Mouse (Mus musculus): ENCODE measurements around the gene Alox12e. TPM values are rescaled to one million over a fixed set of nuclear protein-coding genes. Genes with fewer than 3 reads are reported as not detected.
A peak's percentile ranks its signal among the peaks of the same experiment; 100 is the strongest.
"Not testable (repeated sequence)": the region's sequence is repeated elsewhere in the genome, so short reads cannot be mapped to it uniquely, and the experiment has no call there.

Alox12e gene
- 0.31 and 0.40 TPM in 2 replicates for polyA plus RNA-seq (2012; rRNA removed)

GRCm38 (mm10) chr11:70322528-70322927 is at the start of gene Alox12e:
TSS of gene Alox12e (minus strand) at chr11:70322628.
- DNase-seq, result no peak
- H3K4me3 ChIP-seq (replicated peaks; ENCODE audit: extremely low read depth, low read depth, low read length), result no peak within 1 kb of the TSS
- no peaks in the 10 kb centered on the region for H3K4me1 ChIP-seq (ENCODE audit: control insufficient read depth, insufficient read depth, low read length)
- TF ChIP-seq POLR2A (IDR thresholded peaks at IDR 0.05; ENCODE audit: borderline replicate concordance, extremely low read depth, low read depth, low read length) (no peak), CTCF (IDR thresholded peaks at IDR 0.05; ENCODE audit: insufficient read depth, low read length) (no peak)
- WGBS, result 30% methylated on average over 7 of the region's 7 CpGs

GRCm38 (mm10) chr11:70368626-70369025 is 46.2 kb upstream of the Alox12e start:
- not testable (repeated sequence) for H3K4me3 ChIP-seq (replicated peaks; ENCODE audit: extremely low read depth, low read depth, low read length); H3K4me1 ChIP-seq (ENCODE audit: control insufficient read depth, insufficient read depth, low read length); DNase-seq
- 81% methylated on average over 2 of the region's 2 CpGs for WGBS

GRCm38 (mm10) chr11:70367701-70368100 is 45.3 kb upstream of the Alox12e start:
- WGBS, result 79% methylated on average over 6 of the region's 6 CpGs
- H3K4me1 ChIP-seq (ENCODE audit: control insufficient read depth, insufficient read depth, low read length); H3K4me3 ChIP-seq (replicated peaks; ENCODE audit: extremely low read depth, low read depth, low read length); DNase-seq: not testable (repeated sequence)

- H3K4me1 ChIP-seq (ENCODE audit: control insufficient read depth, insufficient read depth, low read length), result no peaks in the 10 kb centered on the region
- 1% methylated on average over 19 of the region's 19 CpGs for WGBS
- H3K4me3 ChIP-seq (replicated peaks; ENCODE audit: extremely low read depth, low read depth, low read length), result no peak within 1 kb of the TSS
- TF ChIP-seq CTCF (IDR thresholded peaks at IDR 0.05; ENCODE audit: insufficient read depth, low read length), result no peak
- TF ChIP-seq POLR2A (IDR thresholded peaks at IDR 0.05; ENCODE audit: borderline replicate concordance, extremely low read depth, low read depth, low read length), result no peak
- DNase-seq, result no peak
These were observed 29.4 kb upstream of the Alox12e start, which contains the start of gene Alox15 for GRCm38 (mm10) chr11:70351868-70352267. TSS of gene Alox15 (minus strand) at chr11:70352031.

- TF ChIP-seq CTCF (IDR thresholded peaks at IDR 0.05; ENCODE audit: insufficient read depth, low read length) (no peak), POLR2A (IDR thresholded peaks at IDR 0.05; ENCODE audit: borderline replicate concordance, extremely low read depth, low read depth, low read length) (no peak)
These were observed 26.2 kb upstream of the Alox12e start for GRCm38 (mm10) chr11:70348630-70349029.

GRCm38 (mm10) chr11:70347861-70348260 is 25.4 kb upstream of the Alox12e start:
- DNase-seq, result no peak
- TF ChIP-seq CTCF (IDR thresholded peaks at IDR 0.05; ENCODE audit: insufficient read depth, low read length), result no peak
- TF ChIP-seq POLR2A (IDR thresholded peaks at IDR 0.05; ENCODE audit: borderline replicate concordance, extremely low read depth, low read depth, low read length), result no peak
- H3K4me3 ChIP-seq (replicated peaks; ENCODE audit: extremely low read depth, low read depth, low read length), result no peak overlapping the region
- WGBS, result 77% methylated on average over 10 of the region's 10 CpGs
- H3K4me1 ChIP-seq (ENCODE audit: control insufficient read depth, insufficient read depth, low read length), result no peaks in the 10 kb centered on the region

More at GRCm38 (mm10) chr11:70348630-70349029, 26.2 kb upstream of the Alox12e start:
- no peak for DNase-seq
- Histone ChIP-seq H3K4me3 (replicated peaks; ENCODE audit: extremely low read depth, low read depth, low read length) (no peak overlapping the region), H3K4me1 (ENCODE audit: control insufficient read depth, insufficient read depth, low read length) (no peaks in the 10 kb centered on the region)
- 82% methylated on average over 9 of the region's 9 CpGs for WGBS

GRCm38 (mm10) chr11:70345546-70345945 is 23.1 kb upstream of the Alox12e start:
- DNase-seq, result no peak
- Histone ChIP-seq H3K4me3 (replicated peaks; ENCODE audit: extremely low read depth, low read depth, low read length) (no peak overlapping the region), H3K4me1 (ENCODE audit: control insufficient read depth, insufficient read depth, low read length) (no peaks in the 10 kb centered on the region)
- TF ChIP-seq POLR2A (IDR thresholded peaks at IDR 0.05; ENCODE audit: borderline replicate concordance, extremely low read depth, low read depth, low read length), result no peak
- TF ChIP-seq CTCF (IDR thresholded peaks at IDR 0.05; ENCODE audit: insufficient read depth, low read length), result no peak
- 88% methylated on average over 8 of the region's 8 CpGs for WGBS

GRCm38 (mm10) chr11:70345061-70345460 is 22.6 kb upstream of the Alox12e start:
- Histone ChIP-seq H3K4me3 (replicated peaks; ENCODE audit: extremely low read depth, low read depth, low read length) (no peak overlapping the region), H3K4me1 (ENCODE audit: control insufficient read depth, insufficient read depth, low read length) (no peaks in the 10 kb centered on the region)
- no peak for DNase-seq
- TF ChIP-seq CTCF (IDR thresholded peaks at IDR 0.05; ENCODE audit: insufficient read depth, low read length), result no peak
- TF ChIP-seq POLR2A (IDR thresholded peaks at IDR 0.05; ENCODE audit: borderline replicate concordance, extremely low read depth, low read depth, low read length), result no peak
- 64% methylated on average over 10 of the region's 10 CpGs for WGBS

- 26% methylated on average over 7 of the region's 7 CpGs for WGBS
- no peak for TF ChIP-seq POLR2A (IDR thresholded peaks at IDR 0.05; ENCODE audit: borderline replicate concordance, extremely low read depth, low read depth, low read length)
- TF ChIP-seq CTCF (IDR thresholded peaks at IDR 0.05; ENCODE audit: insufficient read depth, low read length), result no peak
- H3K4me3 ChIP-seq (replicated peaks; ENCODE audit: extremely low read depth, low read depth, low read length), result no peak overlapping the region
- no peak for DNase-seq
- H3K4me1 ChIP-seq (ENCODE audit: control insufficient read depth, insufficient read depth, low read length), result no peaks in the 10 kb centered on the region
These were observed 17.1 kb upstream of the Alox12e start for GRCm38 (mm10) chr11:70339481-70339880.

GRCm38 (mm10) chr11:70334477-70334876 is 12.0 kb upstream of the Alox12e start:
- peak; percentile 66 for TF ChIP-seq CTCF (IDR thresholded peaks at IDR 0.05; ENCODE audit: insufficient read depth, low read length)
- TF ChIP-seq POLR2A (IDR thresholded peaks at IDR 0.05; ENCODE audit: borderline replicate concordance, extremely low read depth, low read depth, low read length), result no peak
- DNase-seq, result peak; percentile 46
- no peaks in the 10 kb centered on the region for H3K4me1 ChIP-seq (ENCODE audit: control insufficient read depth, insufficient read depth, low read length)
- H3K4me3 ChIP-seq (replicated peaks; ENCODE audit: extremely low read depth, low read depth, low read length), result no peak overlapping the region
- WGBS, result 25% methylated on average over 4 of the region's 4 CpGs

- no peaks in the 10 kb centered on the region for H3K4me1 ChIP-seq (ENCODE audit: control insufficient read depth, insufficient read depth, low read length)
- 86% methylated on average over 8 of the region's 8 CpGs for WGBS
- TF ChIP-seq POLR2A (IDR thresholded peaks at IDR 0.05; ENCODE audit: borderline replicate concordance, extremely low read depth, low read depth, low read length), result no peak
- no peak for TF ChIP-seq CTCF (IDR thresholded peaks at IDR 0.05; ENCODE audit: insufficient read depth, low read length)
- no peak for DNase-seq
- H3K4me3 ChIP-seq (replicated peaks; ENCODE audit: extremely low read depth, low read depth, low read length), result no peak overlapping the region
These were observed 2.3 kb upstream of the Alox12e start for GRCm38 (mm10) chr11:70324726-70325125.

Measured in lung, adult 2 months (tissue).